Comparison of ENCODE assay signal across 8 mouse cellular contexts in genomic region chr7:68374109-68374857, GRCm38 (mm10).
A peak's percentile ranks its signal among the peaks of the same experiment; 100 is the strongest.
DNase-seq lines count a peak whose midpoint lies in the region; ATAC-seq and TF ChIP-seq lines count a peak whose summit lies in the region.

No protein-coding gene starts in this region.

- no peak overlapping the region for H3K27ac ChIP-seq in MEL (ENCODE audit: control insufficient read depth, low read depth, low read length)
- no peak overlapping the region for H3K27ac ChIP-seq in bone marrow, adult 2 months (ENCODE audit: control insufficient read depth, insufficient read depth, low read depth, low read length, poor library complexity)
- no peak overlapping the region for H3K27ac ChIP-seq in embryonic facial prominence, embryonic 13.5 days
- H3K27ac ChIP-seq in heart, embryonic 14.5 days (replicated peaks in 1 of 2; ENCODE audit: control insufficient read depth in 1 of 2, insufficient read depth in 1 of 2, low read depth in 2 of 2, low read length in 2 of 2), result no peak overlapping the region
- H3K27ac ChIP-seq in liver, embryonic 14.5 days, result no peak overlapping the region
- H3K27ac ChIP-seq in neural tube, embryonic 14.5 days (ENCODE audit: low read depth, low read length), result no peak overlapping the region

- no peaks in the 10 kb centered on the region for H3K27me3 ChIP-seq in MEL (ENCODE audit: control insufficient read depth in 1 of 2, insufficient read depth in 2 of 2, low read length in 2 of 2)
- peaks cover 48% of the 10 kb centered on the region for H3K27me3 ChIP-seq in embryonic facial prominence, embryonic 13.5 days
- peaks cover 53% of the 10 kb centered on the region for H3K27me3 ChIP-seq in heart, embryonic 14.5 days (ENCODE audit: control insufficient read depth, insufficient read depth, low read length)
- H3K27me3 ChIP-seq in liver, embryonic 14.5 days (ENCODE audit: control insufficient read depth, insufficient read depth, low read length), result no peaks in the 10 kb centered on the region; the same call in 1 of the 2 replicates
- peaks cover 20% of the 10 kb centered on the region; the same call in 1 of the 2 replicates for H3K27me3 ChIP-seq in neural tube, embryonic 14.5 days (ENCODE audit: control insufficient read depth, insufficient read depth, low read length)

- peak; percentile 74 for TF ChIP-seq RAD21 in MEL (IDR thresholded peaks at IDR 0.05; ENCODE audit: low read depth, low read length)

- H3K36me3 ChIP-seq in MEL (ENCODE audit: control insufficient read depth in 1 of 2, insufficient read depth in 2 of 2, low read length in 2 of 2), result no peaks in the 10 kb centered on the region
- no peaks in the 10 kb centered on the region for H3K36me3 ChIP-seq in embryonic facial prominence, embryonic 13.5 days
- H3K36me3 ChIP-seq in heart, embryonic 14.5 days (ENCODE audit: control insufficient read depth, insufficient read depth, low read length), result no peaks in the 10 kb centered on the region
- no peaks in the 10 kb centered on the region for H3K36me3 ChIP-seq in liver, embryonic 14.5 days (replicated peaks; ENCODE audit: control insufficient read depth, insufficient read depth, low read depth)
- no peaks in the 10 kb centered on the region for H3K36me3 ChIP-seq in neural tube, embryonic 14.5 days (ENCODE audit: control insufficient read depth, insufficient read depth, low read length)

- TF ChIP-seq EP300 in MEL (IDR thresholded peaks at IDR 0.05; ENCODE audit: low read depth in 1 of 2, low read length in 2 of 2), result no peak
- TF ChIP-seq EP300 in liver, embryonic 14.5 days (IDR thresholded peaks at IDR 0.05; ENCODE audit: low read depth), result no peak

- H3K9ac ChIP-seq in MEL (ENCODE audit: control insufficient read depth, low read depth, low read length, poor library complexity, severe bottlenecking), result no peak overlapping the region
- H3K9ac ChIP-seq in embryonic facial prominence, embryonic 13.5 days, result 0 out of 2 replicates have a peak overlapping the region, but pooled peaks have one; percentile 49
- H3K9ac ChIP-seq in heart, embryonic 14.5 days (ENCODE audit: low read length), result peak overlapping the region; percentile 30; the same call in 1 of the 2 replicates
- no peak overlapping the region for H3K9ac ChIP-seq in liver, embryonic 14.5 days (replicated peaks)
- H3K9ac ChIP-seq in neural tube, embryonic 14.5 days (replicated peaks; ENCODE audit: low read depth, low read length), result no peak overlapping the region

- no peaks in the 10 kb centered on the region for H3K79me2 ChIP-seq in MEL (ENCODE audit: control insufficient read depth, insufficient read depth, low read length, poor library complexity)

- DNase-seq in MEL (ENCODE audit: low read depth, low spot score), result peak; percentile 57
- peak; percentile 72 for DNase-seq in kidney, postnatal 14 days
- DNase-seq in liver, embryonic 14.5 days (ENCODE audit: low read depth in 3 of 3, low spot score in 3 of 3), result peak; percentile 4 to 32 (median 13)
- DNase-seq in thymus, postnatal 4 days, result peak; percentile 77

- no peak overlapping the region for H3K4me3 ChIP-seq in MEL (ENCODE audit: control insufficient read depth in 1 of 2, insufficient read depth in 1 of 2, low read depth in 2 of 2, low read length in 2 of 2)
- no peak overlapping the region for H3K4me3 ChIP-seq in bone marrow, adult 2 months (replicated peaks; ENCODE audit: control insufficient read depth, low read depth, low read length)
- peak overlapping the region; percentile 23 for H3K4me3 ChIP-seq in embryonic facial prominence, embryonic 13.5 days
- H3K4me3 ChIP-seq in heart, embryonic 14.5 days (ENCODE audit: control insufficient read depth in 1 of 2, insufficient read depth in 1 of 2, low read depth in 1 of 2, low read length in 2 of 2), result peak overlapping the region in 1 of 2 experiments; percentile 27; a peak in 2 of 4 replicates
- H3K4me3 ChIP-seq in liver, embryonic 14.5 days (ENCODE audit: insufficient read depth in 1 of 2, low read depth in 2 of 2, low read length in 2 of 2), result no peak overlapping the region
- 0 out of 2 replicates have a peak overlapping the region, but pooled peaks have one; percentile 8 for H3K4me3 ChIP-seq in neural tube, embryonic 14.5 days (ENCODE audit: low read depth, low read length)

- peak; percentile 71 to 90 (median 84) for TF ChIP-seq CTCF in MEL (IDR thresholded peaks at IDR 0.05 in 2 of 3, conservative IDR thresholded peaks at IDR 0.05 in 1 of 3; ENCODE audit: control insufficient read depth in 1 of 3, insufficient read depth in 1 of 3, low read depth in 2 of 3, low read length in 3 of 3, poor library complexity in 1 of 3, severe bottlenecking in 1 of 3)
- peak; percentile 83 for TF ChIP-seq CTCF in bone marrow, adult 2 months (IDR thresholded peaks at IDR 0.05; ENCODE audit: control insufficient read depth, insufficient read depth, low read length)
- TF ChIP-seq CTCF in liver, embryonic 14.5 days (IDR thresholded peaks at IDR 0.05; ENCODE audit: low read depth), result peak; percentile 88

- H3K4me1 ChIP-seq in MEL (ENCODE audit: control insufficient read depth in 1 of 2, insufficient read depth in 2 of 2, low read length in 2 of 2), result no peaks in the 10 kb centered on the region
- H3K4me1 ChIP-seq in bone marrow, adult 2 months (ENCODE audit: control insufficient read depth, insufficient read depth, low read length), result no peaks in the 10 kb centered on the region
- no peaks in the 10 kb centered on the region for H3K4me1 ChIP-seq in embryonic facial prominence, embryonic 13.5 days
- H3K4me1 ChIP-seq in heart, embryonic 14.5 days (ENCODE audit: control insufficient read depth in 2 of 2, insufficient read depth in 2 of 2, low read length in 2 of 2), result peaks cover 7 to 10% of the 10 kb centered on the region in 2 experiments; a peak in 2 of 4 replicates
- no peaks in the 10 kb centered on the region for H3K4me1 ChIP-seq in liver, embryonic 14.5 days (replicated peaks; ENCODE audit: control insufficient read depth in 2 of 2, insufficient read depth in 2 of 2, low read length in 1 of 2)
- no peaks in the 10 kb centered on the region for H3K4me1 ChIP-seq in neural tube, embryonic 14.5 days (ENCODE audit: control insufficient read depth, insufficient read depth, low read length)

- H3K9me3 ChIP-seq in MEL (replicated peaks; ENCODE audit: insufficient read depth, low read length), result no peaks in the 10 kb centered on the region
- H3K9me3 ChIP-seq in embryonic facial prominence, embryonic 13.5 days, result no peaks in the 10 kb centered on the region
- no peaks in the 10 kb centered on the region for H3K9me3 ChIP-seq in heart, embryonic 14.5 days (ENCODE audit: control insufficient read depth, low read length)
- no peaks in the 10 kb centered on the region for H3K9me3 ChIP-seq in liver, embryonic 14.5 days (ENCODE audit: control insufficient read depth, low read length)
- H3K9me3 ChIP-seq in neural tube, embryonic 14.5 days (ENCODE audit: control insufficient read depth, low read length), result no peaks in the 10 kb centered on the region

- no peak for TF ChIP-seq POLR2A in MEL (IDR thresholded peaks at IDR 0.05; ENCODE audit: control insufficient read depth in 1 of 2, insufficient read depth in 1 of 2, low read depth in 1 of 2, low read length in 2 of 2, poor library complexity in 1 of 2)
- TF ChIP-seq POLR2A in bone marrow, adult 2 months (IDR thresholded peaks at IDR 0.05; ENCODE audit: borderline replicate concordance, control insufficient read depth, low read depth, low read length), result no peak

- ATAC-seq in embryonic facial prominence, embryonic 13.5 days (ENCODE audit: insufficient number of reproducible peaks, insufficient read depth, low FRiP score, low TSS enrichment, low read depth), result no peak
- no peak for ATAC-seq in heart, embryonic 14.5 days (ENCODE audit: insufficient number of reproducible peaks, insufficient read depth, low FRiP score, low read depth)
- ATAC-seq in liver, embryonic 14.5 days (ENCODE audit: insufficient read depth), result no peak
- ATAC-seq in neural tube, embryonic 14.5 days (ENCODE audit: low read depth), result peak; percentile 65; the same call in 1 of the 2 replicates

- peak overlapping the region; percentile 56 for H3K4me2 ChIP-seq in embryonic facial prominence, embryonic 13.5 days
- peak overlapping the region; percentile 63 for H3K4me2 ChIP-seq in heart, embryonic 14.5 days (ENCODE audit: low read length)
- no peak overlapping the region for H3K4me2 ChIP-seq in liver, embryonic 14.5 days (ENCODE audit: low read depth)
- peak overlapping the region; percentile 50 for H3K4me2 ChIP-seq in neural tube, embryonic 14.5 days (ENCODE audit: low read depth, low read length)

- 14% methylated on average over 16 of the region's 16 CpGs for WGBS in bone marrow, adult 2 months
- 17% methylated on average over 16 of the region's 16 CpGs for WGBS in embryonic facial prominence, embryonic 13.5 days
- 10% methylated on average over 16 of the region's 16 CpGs for WGBS in heart, embryonic 14.5 days
- 12% methylated on average over 16 of the region's 16 CpGs for WGBS in liver, embryonic 14.5 days (ENCODE audit: insufficient replicate concordance)
- WGBS in neural tube, embryonic 14.5 days, result 18% methylated on average over 16 of the region's 16 CpGs

TF ChIP-seq in MEL, 35 proteins besides CTCF, POLR2A, EP300 and RAD21:
- 0 out of 2 replicates have a peak, but pooled peaks have one; percentile 20 for TF ChIP-seq ZC3H11A (IDR thresholded peaks at IDR 0.05; ENCODE audit: low read depth, low read length)
- TF ChIP-seq TCF12 (IDR thresholded peaks at IDR 0.05; ENCODE audit: low read depth, low read length), result no peak
- TF ChIP-seq SMC3 (IDR thresholded peaks at IDR 0.05; ENCODE audit: low read depth, low read length), result peak; percentile 45

Comparison
In these comparisons a context has a peak if more than half of its experiments do, and no peak if none do; other contexts are left out.
1. DNase-seq: peak in every context shown above with its lines; median percentile 77 in thymus, postnatal 4 days; 72 in kidney, postnatal 14 days; 57 in MEL; 13 in liver, embryonic 14.5 days.
2. H3K4me3 ChIP-seq: peak in embryonic facial prominence, embryonic 13.5 days (single experiment) and neural tube, embryonic 14.5 days (single experiment); none in MEL (0 of 2), bone marrow, adult 2 months (single experiment) and liver, embryonic 14.5 days (0 of 2).
3. H3K9ac ChIP-seq: peak in embryonic facial prominence, embryonic 13.5 days (single experiment) and heart, embryonic 14.5 days (single experiment); none in MEL (single experiment), liver, embryonic 14.5 days (single experiment) and neural tube, embryonic 14.5 days (single experiment).
4. Peak in every context shown above with its lines, with median percentiles within 50 percentile points of each other: CTCF ChIP-seq.